Mouse (Mus musculus) naive thymus-derived CD4-positive, alpha-beta T cell, adult 2 months (primary cell): Measurements from ENCODE around the gene Tnr.
"Not testable (repeated sequence)": the region's sequence is repeated elsewhere in the genome, so short reads cannot be mapped to it uniquely, and the experiment has no call there.

Experiments used
- DNase-seq: peaks from one replicate; pipeline ENCODE4 v3.0.0-alpha.2; 2011; ENCODE audit warnings: low read depth

Tnr gene

DNA sequence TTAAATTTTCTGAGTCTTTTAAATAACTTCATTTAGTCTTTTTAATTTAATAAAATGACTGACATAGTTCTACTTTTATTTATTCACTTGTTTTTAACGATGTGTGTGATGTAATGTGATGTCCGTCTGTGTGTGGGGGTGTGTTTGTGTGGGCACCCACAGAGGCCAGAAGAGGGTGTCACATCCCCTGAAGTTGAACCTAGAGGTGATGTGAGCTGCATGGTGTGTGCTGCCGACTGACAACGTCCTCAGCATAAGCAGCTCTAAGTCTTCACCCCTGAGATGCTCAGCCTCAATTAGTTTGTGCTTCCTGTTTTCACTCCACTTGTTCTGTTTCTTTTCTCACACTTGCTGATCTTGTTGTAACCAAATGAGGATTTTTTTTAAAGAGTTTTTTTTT is 439.8 kb downstream of the Tnr start:
- no peak for DNase-seq

DNA sequence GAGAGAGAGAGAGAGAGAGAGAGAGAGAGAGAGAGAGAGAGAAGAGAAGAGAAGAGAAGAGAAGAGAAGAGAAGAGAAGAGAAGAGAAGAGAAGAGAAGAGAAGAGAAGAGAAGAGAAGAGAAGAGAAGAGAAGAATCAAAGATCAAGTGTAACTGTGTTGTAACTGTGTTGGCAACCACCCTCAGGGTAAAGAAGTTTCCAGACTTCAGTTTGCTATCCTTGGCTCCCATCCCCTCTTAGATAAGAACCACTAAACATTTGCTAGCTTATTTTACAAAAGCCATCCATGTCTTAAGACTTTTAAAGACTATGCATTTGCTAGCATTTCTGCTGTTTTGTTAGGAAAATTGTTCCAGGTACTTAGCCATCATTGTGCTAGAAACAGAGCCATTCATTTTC is 442.7 kb downstream of the Tnr start:
- DNase-seq, result not testable (repeated sequence)

DNA sequence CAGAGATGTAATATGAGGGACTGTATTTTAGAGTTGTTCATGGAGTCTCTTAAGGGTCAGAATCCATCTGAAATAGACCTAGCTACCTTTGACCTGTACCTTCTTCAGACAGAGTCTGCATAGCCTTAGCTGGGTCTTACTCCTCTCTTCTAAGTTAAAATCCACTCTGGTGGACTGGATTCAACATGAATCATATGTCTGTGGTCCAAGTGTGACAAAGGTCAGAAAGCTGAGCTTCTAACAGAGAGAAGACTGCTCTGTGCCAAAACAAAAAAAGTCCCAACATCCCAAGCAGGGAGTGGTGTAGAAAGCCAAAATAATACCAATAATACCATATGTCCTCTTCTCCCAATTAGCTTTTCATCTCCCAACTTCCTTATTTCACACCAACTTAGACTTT is 444.8 kb downstream of the Tnr start:
- no peak for DNase-seq

DNA sequence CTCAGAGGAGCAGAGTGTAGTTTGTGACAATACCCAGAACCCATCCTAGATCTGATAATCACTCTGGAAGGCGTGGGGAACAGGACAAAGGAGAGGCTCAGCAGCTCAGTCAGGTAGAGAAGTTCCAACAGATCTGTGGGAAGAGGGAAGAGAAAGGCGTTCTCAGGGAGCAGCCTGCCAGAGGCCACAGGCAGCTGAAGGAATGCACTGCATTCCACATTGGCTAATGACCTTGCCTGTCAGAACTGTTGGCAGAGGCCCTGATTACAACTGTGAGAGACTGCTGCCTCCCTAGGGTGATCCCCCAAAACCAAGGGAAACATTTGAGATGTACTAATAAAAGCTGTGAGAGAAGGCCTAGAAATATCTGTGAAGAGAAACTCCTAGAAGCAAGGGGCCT is 454.2 kb downstream of the Tnr start:
- DNase-seq, result no peak

DNA sequence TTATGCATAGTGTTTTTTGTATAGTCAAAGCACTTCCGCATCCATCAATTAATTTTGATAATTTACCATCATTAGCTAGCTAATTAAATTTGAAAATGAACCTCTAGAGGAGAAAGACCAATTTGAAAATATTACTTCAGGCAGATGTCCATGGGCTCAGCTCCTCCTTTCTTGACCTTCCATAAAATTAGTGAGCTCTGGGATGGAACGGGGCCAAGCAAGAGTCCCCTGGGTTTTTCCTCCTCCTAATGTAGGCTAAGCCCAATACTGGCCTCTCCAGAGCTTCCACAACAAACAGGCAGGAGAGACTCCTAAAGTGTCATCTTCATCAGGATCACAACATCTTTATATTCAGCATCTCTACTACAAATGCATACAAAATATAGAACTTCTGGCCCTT is 455.5 kb downstream of the Tnr start:
- no peak for DNase-seq

DNA sequence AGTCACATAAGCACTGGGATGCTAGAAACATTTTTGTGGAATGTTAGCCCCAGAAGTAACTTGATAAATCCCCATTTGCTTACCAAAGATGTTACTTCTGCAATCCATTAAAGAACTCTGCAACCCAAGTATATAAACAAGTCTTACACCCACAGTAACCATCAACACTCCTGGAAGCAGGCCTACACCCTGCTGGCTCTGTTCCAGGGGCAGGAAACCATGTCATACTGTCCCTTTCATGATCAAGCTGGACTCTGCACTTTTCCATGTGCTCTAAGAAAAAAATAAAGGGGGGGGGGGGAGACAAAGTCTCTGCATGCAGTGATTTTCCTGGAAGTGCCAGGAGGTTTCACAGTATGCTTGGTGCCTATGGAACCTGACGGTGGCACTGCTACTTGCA is 456.8 kb downstream of the Tnr start:
- no peak for DNase-seq
